Mouse (Mus musculus): Measurements from ENCODE around the gene Fkbp5. TPM values are rescaled to one million over a fixed set of nuclear protein-coding genes. Genes with fewer than 3 reads are reported as not detected.
A peak's percentile ranks its signal among the peaks of the same experiment; 100 is the strongest.

Gene Fkbp5
- polyA plus RNA-seq, 1 experiment from 2014 or later = 10.8 TPM

- Histone ChIP-seq H3K4me2 (no peak overlapping the region), H3K27ac (no peak overlapping the region), H3K27me3 (0 out of 2 replicates have a peak, but pooled peaks cover 7% of the 10 kb centered on the region), H3K4me3 (replicated peaks) (no peak overlapping the region), H3K9ac (no peak overlapping the region), H3K4me1 (replicated peaks) (no peaks in the 10 kb centered on the region), H3K9me3 (replicated peaks) (peaks cover 9% of the 10 kb centered on the region), H3K36me3 (no peaks in the 10 kb centered on the region)
- ATAC-seq (ENCODE audit: low read depth) = no peak
- no peak for DNase-seq
- WGBS (ENCODE audit: insufficient replicate concordance) = 40% methylated on average over 12 of the region's 12 CpGs
These were observed 20.6 kb upstream of the Fkbp5 start for GRCm38 (mm10) chr17:28537881-28538280.

- ATAC-seq (ENCODE audit: low read depth) = no peak
- no peaks in the 10 kb centered on the region for H3K4me1 ChIP-seq (replicated peaks)
- no peaks in the 10 kb centered on the region for H3K36me3 ChIP-seq
- H3K4me2 ChIP-seq = no peak overlapping the region
- H3K4me3 ChIP-seq (replicated peaks) = no peak overlapping the region
- DNase-seq = no peak
- no peak overlapping the region for H3K9ac ChIP-seq
- 76% methylated on average over 13 of the region's 13 CpGs for WGBS (ENCODE audit: insufficient replicate concordance)
- H3K9me3 ChIP-seq (replicated peaks) = no peaks in the 10 kb centered on the region
- H3K27ac ChIP-seq = no peak overlapping the region
- peaks cover 15% of the 10 kb centered on the region; the same call in 1 of the 2 replicates for H3K27me3 ChIP-seq
These were observed 16.0 kb upstream of the Fkbp5 start for GRCm38 (mm10) chr17:28533327-28533726.

- ATAC-seq (ENCODE audit: low read depth) (no peak), DNase-seq (no peak)
- H3K27me3 ChIP-seq = peaks cover 11% of the 10 kb centered on the region; the same call in 1 of the 2 replicates
- WGBS (ENCODE audit: insufficient replicate concordance) = 59% methylated on average over 7 of the region's 7 CpGs
- H3K36me3 ChIP-seq = no peaks in the 10 kb centered on the region
- H3K4me3 ChIP-seq (replicated peaks) = no peak overlapping the region
- H3K4me2 ChIP-seq = no peak overlapping the region
- no peak overlapping the region for H3K27ac ChIP-seq
- H3K4me1 ChIP-seq (replicated peaks) = peaks cover 3% of the 10 kb centered on the region
- no peaks in the 10 kb centered on the region for H3K9me3 ChIP-seq (replicated peaks)
- no peak overlapping the region for H3K9ac ChIP-seq
These were observed 15.2 kb upstream of the Fkbp5 start for GRCm38 (mm10) chr17:28532557-28532956.

- Histone ChIP-seq H3K27me3 (peaks cover 8% of the 10 kb centered on the region; the same call in 1 of the 2 replicates), H3K9ac (no peak overlapping the region), H3K27ac (no peak overlapping the region), H3K4me3 (replicated peaks) (no peak overlapping the region), H3K4me2 (no peak overlapping the region), H3K36me3 (no peaks in the 10 kb centered on the region), H3K4me1 (replicated peaks) (peaks cover 8% of the 10 kb centered on the region), H3K9me3 (replicated peaks) (no peaks in the 10 kb centered on the region)
- 0 out of 2 replicates have a peak, but pooled peaks have one; percentile 36 for ATAC-seq (ENCODE audit: low read depth)
- no peak for DNase-seq
- 16% methylated on average over 18 of the region's 18 CpGs for WGBS (ENCODE audit: insufficient replicate concordance)
These were observed 14.6 kb upstream of the Fkbp5 start for GRCm38 (mm10) chr17:28531946-28532345.

- peaks cover 8% of the 10 kb centered on the region; the same call in 1 of the 2 replicates for H3K27me3 ChIP-seq
- H3K27ac ChIP-seq = no peak within 1 kb of the TSS
- DNase-seq (no peak), ATAC-seq (ENCODE audit: low read depth) (no peak)
- no peak within 1 kb of the TSS for H3K4me3 ChIP-seq (replicated peaks)
- H3K4me1 ChIP-seq (replicated peaks) = peaks cover 8% of the 10 kb centered on the region
- H3K9ac ChIP-seq = no peak within 1 kb of the TSS
- 69% methylated on average over 6 of the region's 6 CpGs for WGBS (ENCODE audit: insufficient replicate concordance)
- no peaks in the 10 kb centered on the region for H3K9me3 ChIP-seq (replicated peaks)
- no peak within 1 kb of the TSS for H3K4me2 ChIP-seq
- H3K36me3 ChIP-seq = no peaks in the 10 kb centered on the region
These were observed 13.2 kb upstream of the Fkbp5 start, which contains the start of gene Armc12 for GRCm38 (mm10) chr17:28530506-28530905. Gene Armc12, plus strand, starts transcription at chr17:28530806.

GRCm38 (mm10) chr17:28529116-28529515 is 11.8 kb upstream of the Fkbp5 start:
- ATAC-seq (ENCODE audit: low read depth) (no peak), DNase-seq (no peak)
- Histone ChIP-seq H3K4me3 (replicated peaks) (no peak overlapping the region), H3K36me3 (no peaks in the 10 kb centered on the region), H3K9me3 (replicated peaks) (no peaks in the 10 kb centered on the region), H3K4me2 (no peak overlapping the region), H3K27me3 (peaks cover 16% of the 10 kb centered on the region), H3K27ac (no peak overlapping the region), H3K4me1 (replicated peaks) (peaks cover 11% of the 10 kb centered on the region), H3K9ac (no peak overlapping the region)
- 47% methylated on average over 4 of the region's 4 CpGs for WGBS (ENCODE audit: insufficient replicate concordance)

GRCm38 (mm10) chr17:28528043-28528351 is 10.7 kb upstream of the Fkbp5 start:
- Histone ChIP-seq H3K9ac (no peak overlapping the region), H3K4me3 (replicated peaks) (no peak overlapping the region), H3K36me3 (no peaks in the 10 kb centered on the region), H3K27me3 (peaks cover 27% of the 10 kb centered on the region), H3K27ac (no peak overlapping the region), H3K4me1 (replicated peaks) (peaks cover 22% of the 10 kb centered on the region), H3K4me2 (peak overlapping the region; percentile 24; the same call in 1 of the 2 replicates), H3K9me3 (replicated peaks) (no peaks in the 10 kb centered on the region)
- ATAC-seq (ENCODE audit: low read depth) = no peak
- WGBS (ENCODE audit: insufficient replicate concordance) = 4% methylated on average over 6 of the region's 6 CpGs
- peak; percentile 51 for DNase-seq

GRCm38 (mm10) chr17:28527184-28528042 is 10.1 kb upstream of the Fkbp5 start:
- Histone ChIP-seq H3K4me1 (replicated peaks) (peaks cover 28% of the 10 kb centered on the region), H3K4me2 (peak overlapping the region; percentile 24; the same call in 1 of the 2 replicates), H3K9me3 (replicated peaks) (no peaks in the 10 kb centered on the region), H3K27me3 (peaks cover 31% of the 10 kb centered on the region), H3K27ac (no peak overlapping the region), H3K9ac (no peak overlapping the region), H3K36me3 (no peaks in the 10 kb centered on the region), H3K4me3 (replicated peaks) (no peak overlapping the region)
- WGBS (ENCODE audit: insufficient replicate concordance) = 26% methylated on average over 12 of the region's 12 CpGs
- no peak for ATAC-seq (ENCODE audit: low read depth)
- no peak for DNase-seq

- Histone ChIP-seq H3K4me1 (replicated peaks) (peaks cover 35% of the 10 kb centered on the region), H3K27me3 (peaks cover 39% of the 10 kb centered on the region), H3K27ac (no peak overlapping the region), H3K9ac (no peak overlapping the region), H3K9me3 (replicated peaks) (no peaks in the 10 kb centered on the region), H3K4me3 (replicated peaks) (no peak overlapping the region), H3K36me3 (no peaks in the 10 kb centered on the region), H3K4me2 (no peak overlapping the region)
- WGBS (ENCODE audit: insufficient replicate concordance) = 34% methylated on average over 4 of the region's 4 CpGs
- no peak for ATAC-seq (ENCODE audit: low read depth)
- DNase-seq = no peak
These were observed 7.6 kb upstream of the Fkbp5 start for GRCm38 (mm10) chr17:28524831-28525430.

GRCm38 (mm10) chr17:28524009-28524695 is 6.8 kb upstream of the Fkbp5 start:
- no peaks in the 10 kb centered on the region for H3K9me3 ChIP-seq (replicated peaks)
- H3K27ac ChIP-seq = no peak overlapping the region
- no peak for DNase-seq
- 59% methylated on average over 23 of the region's 23 CpGs for WGBS (ENCODE audit: insufficient replicate concordance)
- peaks cover 42% of the 10 kb centered on the region for H3K27me3 ChIP-seq
- no peak for ATAC-seq (ENCODE audit: low read depth)
- no peaks in the 10 kb centered on the region for H3K36me3 ChIP-seq
- H3K4me3 ChIP-seq (replicated peaks) = peak overlapping the region; percentile 60; the same call in 1 of the 2 replicates
- H3K4me2 ChIP-seq = peak overlapping the region; percentile 73
- H3K9ac ChIP-seq = no peak overlapping the region
- H3K4me1 ChIP-seq (replicated peaks) = peaks cover 36% of the 10 kb centered on the region

- Histone ChIP-seq H3K4me3 (replicated peaks) (peak overlapping the region; percentile 60), H3K9me3 (replicated peaks) (no peaks in the 10 kb centered on the region), H3K27ac (peak overlapping the region; percentile 68), H3K9ac (peak overlapping the region; percentile 33; the same call in 1 of the 2 replicates), H3K4me2 (peak overlapping the region; percentile 73), H3K36me3 (no peaks in the 10 kb centered on the region), H3K4me1 (replicated peaks) (peaks cover 43% of the 10 kb centered on the region), H3K27me3 (peaks cover 49% of the 10 kb centered on the region)
- no peak for DNase-seq
- 6% methylated on average over 28 of the region's 28 CpGs for WGBS (ENCODE audit: insufficient replicate concordance)
- ATAC-seq (ENCODE audit: low read depth) = no peak; the same call in 1 of the 2 replicates
These were observed 6.2 kb upstream of the Fkbp5 start for GRCm38 (mm10) chr17:28523355-28524008.
